Mouse (Mus musculus): ENCODE results near the gene Dnm1. TPM values are rescaled to one million over a fixed set of nuclear protein-coding genes. Genes with fewer than 3 reads are reported as not detected.

The Dnm1 gene
- polyA plus RNA-seq (2015; fragmentation: Nextera tagmentation; extraction: Ambion mirVana): 0.25 and 0.52 TPM in 2 replicates

DNA sequence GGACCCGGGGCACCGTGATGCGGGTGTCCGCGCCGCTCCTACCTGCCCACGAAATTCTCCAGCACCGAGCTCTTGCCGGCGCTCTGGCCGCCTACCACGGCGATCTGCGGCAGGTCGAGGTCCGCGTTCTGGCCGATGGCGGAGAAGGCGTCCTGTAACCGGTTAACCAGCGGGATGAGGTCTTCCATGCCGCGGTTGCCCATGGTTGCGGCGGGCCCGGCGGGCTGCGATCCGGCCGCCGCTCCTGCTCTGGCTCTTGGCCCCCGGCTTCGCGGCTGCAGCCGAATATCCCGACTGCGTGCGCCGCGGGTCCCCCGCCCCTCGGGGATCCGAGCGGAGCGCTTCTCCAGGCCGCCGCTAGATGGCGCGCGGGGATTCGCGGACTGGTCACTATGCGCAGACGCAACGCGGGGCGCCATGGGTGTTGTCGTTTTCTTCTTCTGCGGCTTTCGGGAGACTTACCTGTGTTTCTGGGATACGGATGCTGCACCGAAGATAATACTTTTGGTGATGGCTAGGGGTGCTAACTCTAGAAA is at the start of gene Dnm1:
TSS of gene Dnm1 (minus strand) at position 332 of the 536 bp plus-strand sequence.
- Histone ChIP-seq H3K27me3 (ENCODE audit: control insufficient read depth, insufficient read depth, low read depth, low read length) (peaks cover 38% of the 10 kb centered on the region), H3K4me3 (ENCODE audit: low read depth, low read length) (peak within 1 kb of the TSS; percentile 58), H3K4me1 (ENCODE audit: control insufficient read depth, low read depth, low read length) (peaks cover 16% of the 10 kb centered on the region), H3K9me3 (replicated peaks; ENCODE audit: control insufficient read depth, low read length) (no peaks in the 10 kb centered on the region), H3K4me2 (ENCODE audit: low read depth, low read length) (peak within 1 kb of the TSS; percentile 93), H3K9ac (ENCODE audit: low read depth, low read length) (peak within 1 kb of the TSS; percentile 45; the same call in 1 of the 2 replicates), H3K27ac (ENCODE audit: low read length) (no peak within 1 kb of the TSS), H3K36me3 (ENCODE audit: control insufficient read depth, insufficient read depth) (no peaks in the 10 kb centered on the region)
- peak; percentile 67 for ATAC-seq (ENCODE audit: low read depth)
- under 1% methylated on average over 63 of the region's 63 CpGs for WGBS (ENCODE audit: insufficient replicate concordance)

DNA sequence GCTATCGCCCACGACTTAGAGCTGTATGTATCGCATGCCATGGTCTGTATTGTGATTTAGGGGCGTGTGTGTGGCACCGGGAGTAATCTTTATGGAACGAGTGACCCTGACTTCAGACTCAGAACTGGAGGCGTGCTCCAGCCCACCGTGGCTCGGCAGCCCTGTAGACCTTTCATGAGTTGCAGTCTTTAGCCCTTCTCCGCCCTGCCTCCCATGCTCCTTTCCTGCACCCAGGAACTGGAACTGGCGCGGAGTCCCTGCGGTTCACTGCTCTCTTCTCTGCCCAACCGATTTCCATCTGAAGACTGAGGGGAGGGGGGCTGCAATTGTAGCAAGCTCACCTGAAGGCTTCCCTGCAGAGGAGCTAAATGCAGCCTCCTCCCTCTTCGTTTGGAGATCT is 43.6 kb upstream of the Dnm1 start:
- Histone ChIP-seq H3K9ac (ENCODE audit: low read depth, low read length) (peak overlapping the region; percentile 83), H3K4me2 (ENCODE audit: low read depth, low read length) (peak overlapping the region; percentile 94), H3K4me3 (ENCODE audit: low read depth, low read length) (peak overlapping the region; percentile 89), H3K27me3 (ENCODE audit: control insufficient read depth, insufficient read depth, low read depth, low read length) (no peaks in the 10 kb centered on the region), H3K4me1 (ENCODE audit: control insufficient read depth, low read depth, low read length) (peaks cover 22% of the 10 kb centered on the region), H3K27ac (ENCODE audit: low read length) (no peak overlapping the region; the same call in 1 of the 2 replicates), H3K9me3 (replicated peaks; ENCODE audit: control insufficient read depth, low read length) (no peaks in the 10 kb centered on the region), H3K36me3 (ENCODE audit: control insufficient read depth, insufficient read depth) (no peaks in the 10 kb centered on the region; the same call in 1 of the 2 replicates)
- no peak for ATAC-seq (ENCODE audit: low read depth)
- under 1% methylated on average over 15 of the region's 15 CpGs for WGBS (ENCODE audit: insufficient replicate concordance)

DNA sequence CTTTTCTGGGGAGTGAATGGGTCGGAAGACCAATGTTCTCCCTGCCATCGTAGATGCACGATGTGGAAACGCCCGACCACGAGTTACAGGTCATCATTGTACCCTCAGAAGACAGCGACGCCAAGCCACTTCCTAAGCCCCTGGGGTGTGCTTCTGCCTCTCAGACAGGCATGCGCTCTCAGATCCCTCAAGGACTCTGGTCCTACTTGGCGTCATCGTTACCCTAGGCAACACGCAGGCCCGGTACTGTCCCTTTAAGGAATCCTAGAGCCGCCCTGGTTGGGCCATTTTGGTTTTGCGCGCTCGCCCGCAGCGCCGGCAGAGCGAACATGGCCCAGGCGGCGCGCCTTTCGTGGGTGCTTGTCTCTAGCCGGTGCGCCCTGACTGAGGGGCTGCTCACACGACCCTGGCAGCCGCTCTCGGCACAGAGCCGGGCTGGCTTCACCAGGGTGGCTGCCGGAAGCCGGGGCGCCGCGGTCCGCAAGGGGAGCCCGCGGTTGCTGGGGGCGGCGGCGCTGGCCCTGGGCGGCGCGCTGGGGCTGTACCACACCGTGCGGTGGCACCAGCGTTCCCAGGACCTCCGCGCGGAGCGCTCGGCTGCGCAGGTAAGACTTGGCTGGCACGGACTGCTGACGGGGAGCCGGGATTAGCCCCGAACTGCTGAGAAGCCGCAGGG is 42.9 kb upstream of the Dnm1 start:
- Histone ChIP-seq H3K36me3 (ENCODE audit: control insufficient read depth, insufficient read depth) (no peaks in the 10 kb centered on the region), H3K9ac (ENCODE audit: low read depth, low read length) (peak overlapping the region; percentile 83), H3K4me3 (ENCODE audit: low read depth, low read length) (peak overlapping the region; percentile 89), H3K4me2 (ENCODE audit: low read depth, low read length) (peak overlapping the region; percentile 94), H3K4me1 (ENCODE audit: control insufficient read depth, low read depth, low read length) (peaks cover 22% of the 10 kb centered on the region), H3K27ac (ENCODE audit: low read length) (peak overlapping the region; percentile 80), H3K27me3 (ENCODE audit: control insufficient read depth, insufficient read depth, low read depth, low read length) (no peaks in the 10 kb centered on the region), H3K9me3 (replicated peaks; ENCODE audit: control insufficient read depth, low read length) (no peaks in the 10 kb centered on the region)
- peak; percentile 82 for ATAC-seq (ENCODE audit: low read depth)
- WGBS (ENCODE audit: insufficient replicate concordance): under 1% methylated on average over 59 of the region's 59 CpGs

DNA sequence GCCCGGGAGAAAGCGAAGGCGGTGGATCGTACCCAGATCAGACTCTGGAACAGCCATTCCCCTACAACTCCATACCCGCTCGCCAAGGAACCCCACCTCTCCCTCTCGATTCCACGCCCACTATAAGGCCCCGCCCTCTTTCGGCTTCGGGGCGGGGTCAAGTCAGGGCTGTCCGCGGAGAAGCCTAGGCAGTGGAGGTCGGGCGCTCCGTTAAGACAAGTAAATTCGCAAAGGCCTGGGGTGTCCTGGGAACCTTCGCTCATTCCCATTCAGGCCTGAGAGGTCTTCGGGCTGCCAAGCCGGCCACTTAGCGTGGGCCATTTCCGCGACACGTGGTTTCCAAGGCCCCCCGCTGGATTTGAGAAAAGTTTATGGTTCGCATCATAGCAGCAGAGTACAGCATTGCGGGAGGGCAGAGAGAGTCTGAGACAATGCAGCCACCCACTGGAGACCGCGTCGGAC is 42.4 kb upstream of the Dnm1 start, which contains the start of gene Ptges2:
TSS of gene Ptges2 (plus strand) at position 413 of the 462 bp plus-strand sequence.
- H3K9ac ChIP-seq (ENCODE audit: low read depth, low read length): peak within 1 kb of the TSS; percentile 83
- peak; percentile 88 for ATAC-seq (ENCODE audit: low read depth)
- H3K27ac ChIP-seq (ENCODE audit: low read length): peak within 1 kb of the TSS; percentile 80
- peaks cover 22% of the 10 kb centered on the region for H3K4me1 ChIP-seq (ENCODE audit: control insufficient read depth, low read depth, low read length)
- WGBS (ENCODE audit: insufficient replicate concordance): under 1% methylated on average over 31 of the region's 31 CpGs
- H3K27me3 ChIP-seq (ENCODE audit: control insufficient read depth, insufficient read depth, low read depth, low read length): no peaks in the 10 kb centered on the region
- H3K36me3 ChIP-seq (ENCODE audit: control insufficient read depth, insufficient read depth): no peaks in the 10 kb centered on the region
- H3K4me2 ChIP-seq (ENCODE audit: low read depth, low read length): peak within 1 kb of the TSS; percentile 94
- no peaks in the 10 kb centered on the region for H3K9me3 ChIP-seq (replicated peaks; ENCODE audit: control insufficient read depth, low read length)
- peak within 1 kb of the TSS; percentile 89 for H3K4me3 ChIP-seq (ENCODE audit: low read depth, low read length)

DNA sequence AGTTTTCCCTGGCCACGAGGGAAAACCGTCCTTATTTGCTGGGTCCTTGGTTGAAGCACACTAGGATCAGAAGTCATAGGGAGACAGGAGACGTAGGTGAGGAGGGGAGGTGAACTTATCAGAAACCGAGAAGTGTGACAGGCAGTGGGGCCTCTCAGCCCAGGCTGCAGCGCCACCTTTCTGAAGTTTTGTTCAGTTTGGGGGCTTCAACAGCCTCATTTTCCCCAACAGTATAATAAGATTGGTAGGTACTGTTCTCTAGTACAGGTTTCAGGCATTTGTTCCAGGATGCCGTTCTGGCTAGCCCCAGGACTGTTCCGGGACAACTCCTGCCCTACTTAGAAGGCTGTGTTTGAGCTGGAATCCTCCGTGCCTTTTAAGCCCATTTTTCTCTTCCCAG is 41.8 kb upstream of the Dnm1 start:
- Histone ChIP-seq H3K9ac (ENCODE audit: low read depth, low read length) (peak overlapping the region; percentile 83), H3K9me3 (replicated peaks; ENCODE audit: control insufficient read depth, low read length) (no peaks in the 10 kb centered on the region), H3K36me3 (ENCODE audit: control insufficient read depth, insufficient read depth) (no peaks in the 10 kb centered on the region), H3K27ac (ENCODE audit: low read length) (peak overlapping the region; percentile 80), H3K4me2 (ENCODE audit: low read depth, low read length) (peak overlapping the region; percentile 94), H3K27me3 (ENCODE audit: control insufficient read depth, insufficient read depth, low read depth, low read length) (no peaks in the 10 kb centered on the region), H3K4me3 (ENCODE audit: low read depth, low read length) (peak overlapping the region; percentile 89), H3K4me1 (ENCODE audit: control insufficient read depth, low read depth, low read length) (peaks cover 20% of the 10 kb centered on the region)
- 2% methylated on average over 8 of the region's 8 CpGs for WGBS (ENCODE audit: insufficient replicate concordance)
- ATAC-seq (ENCODE audit: low read depth): 0 out of 2 replicates have a peak, but pooled peaks have one; percentile 14

DNA sequence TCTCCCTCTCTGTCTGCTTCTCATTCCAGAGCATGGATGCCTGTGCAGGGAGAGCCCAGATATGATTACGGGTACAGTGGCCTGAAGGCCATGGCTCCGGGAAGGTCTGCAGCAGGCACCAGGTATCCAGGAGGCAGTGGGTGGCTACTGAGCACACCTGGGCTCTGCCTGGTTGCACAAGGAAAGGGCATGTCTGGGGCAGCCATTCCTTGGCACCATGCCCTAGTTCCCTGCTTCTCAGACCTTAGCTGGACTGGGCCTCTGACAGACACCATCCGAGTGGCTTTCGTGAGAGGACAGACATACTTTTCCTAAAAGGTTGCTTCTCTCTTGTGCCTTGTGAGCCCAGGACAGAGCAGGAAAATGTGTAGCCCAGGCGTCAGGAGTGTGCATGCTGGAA is 38.9 kb upstream of the Dnm1 start:
- no peak for ATAC-seq (ENCODE audit: low read depth)
- H3K4me1 ChIP-seq (ENCODE audit: control insufficient read depth, low read depth, low read length): peaks cover 14% of the 10 kb centered on the region
- no peak overlapping the region for H3K4me3 ChIP-seq (ENCODE audit: low read depth, low read length)
- H3K4me2 ChIP-seq (ENCODE audit: low read depth, low read length): no peak overlapping the region
- H3K27me3 ChIP-seq (ENCODE audit: control insufficient read depth, insufficient read depth, low read depth, low read length): no peaks in the 10 kb centered on the region
- H3K9ac ChIP-seq (ENCODE audit: low read depth, low read length): no peak overlapping the region
- H3K27ac ChIP-seq (ENCODE audit: low read length): no peak overlapping the region
- H3K9me3 ChIP-seq (replicated peaks; ENCODE audit: control insufficient read depth, low read length): no peaks in the 10 kb centered on the region
- no peaks in the 10 kb centered on the region for H3K36me3 ChIP-seq (ENCODE audit: control insufficient read depth, insufficient read depth)
- 65% methylated on average over 5 of the region's 5 CpGs for WGBS (ENCODE audit: insufficient replicate concordance)

DNA sequence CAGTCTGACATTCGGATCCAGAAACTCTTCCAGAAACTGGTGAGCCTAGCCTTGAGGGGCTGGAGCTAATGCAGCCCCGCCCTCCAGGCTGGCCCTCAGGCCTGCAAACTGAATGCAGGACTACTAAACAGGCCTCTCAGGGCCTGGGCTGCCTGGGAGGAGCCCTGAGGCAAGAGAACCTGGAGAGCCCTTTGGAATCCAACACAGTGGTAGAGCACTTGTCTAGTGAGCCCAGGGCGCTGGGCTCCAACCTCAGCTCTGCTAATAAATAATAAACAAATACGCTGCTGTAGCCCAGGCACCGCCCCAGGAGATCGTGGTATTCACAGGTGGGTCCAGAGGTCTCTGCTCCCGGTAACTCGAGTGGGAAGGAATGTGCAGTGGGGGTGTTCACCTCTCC is 37.7 kb upstream of the Dnm1 start:
- Histone ChIP-seq H3K27me3 (ENCODE audit: control insufficient read depth, insufficient read depth, low read depth, low read length) (no peaks in the 10 kb centered on the region), H3K9me3 (replicated peaks; ENCODE audit: control insufficient read depth, low read length) (no peaks in the 10 kb centered on the region), H3K9ac (ENCODE audit: low read depth, low read length) (no peak overlapping the region), H3K4me3 (ENCODE audit: low read depth, low read length) (no peak overlapping the region), H3K36me3 (ENCODE audit: control insufficient read depth, insufficient read depth) (no peaks in the 10 kb centered on the region), H3K4me2 (ENCODE audit: low read depth, low read length) (no peak overlapping the region), H3K27ac (ENCODE audit: low read length) (no peak overlapping the region), H3K4me1 (ENCODE audit: control insufficient read depth, low read depth, low read length) (peaks cover 7% of the 10 kb centered on the region)
- no peak for ATAC-seq (ENCODE audit: low read depth)
- WGBS (ENCODE audit: insufficient replicate concordance): 67% methylated on average over 8 of the region's 8 CpGs

DNA sequence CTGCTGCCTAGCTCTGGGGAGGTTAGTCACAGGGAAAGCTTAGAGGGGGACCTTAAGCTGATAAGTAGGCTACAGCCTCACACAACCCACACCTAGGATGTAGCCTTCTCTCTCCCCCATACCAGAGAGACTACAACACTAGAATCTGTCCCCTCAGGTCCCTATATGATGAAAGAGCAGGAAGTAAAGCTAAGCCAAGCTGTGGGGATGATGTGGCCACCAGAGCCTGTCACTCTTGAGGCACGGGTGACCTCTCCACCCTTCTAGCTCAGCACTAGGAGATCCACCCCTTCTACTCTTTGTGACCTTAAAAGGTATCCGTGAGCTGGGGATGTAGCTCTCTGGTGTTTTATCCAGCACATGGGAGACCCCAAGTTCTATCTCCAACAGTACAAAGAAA is 36.0 kb upstream of the Dnm1 start:
- no peaks in the 10 kb centered on the region for H3K9me3 ChIP-seq (replicated peaks; ENCODE audit: control insufficient read depth, low read length)
- WGBS (ENCODE audit: insufficient replicate concordance): 36% methylated on average over 2 of the region's 2 CpGs
- no peak for ATAC-seq (ENCODE audit: low read depth)
- H3K9ac ChIP-seq (ENCODE audit: low read depth, low read length): no peak overlapping the region
- H3K36me3 ChIP-seq (ENCODE audit: control insufficient read depth, insufficient read depth): no peaks in the 10 kb centered on the region
- no peaks in the 10 kb centered on the region for H3K27me3 ChIP-seq (ENCODE audit: control insufficient read depth, insufficient read depth, low read depth, low read length)
- no peak overlapping the region for H3K27ac ChIP-seq (ENCODE audit: low read length)
- H3K4me1 ChIP-seq (ENCODE audit: control insufficient read depth, low read depth, low read length): no peaks in the 10 kb centered on the region; the same call in none of the 2 replicates
- H3K4me3 ChIP-seq (ENCODE audit: low read depth, low read length): no peak overlapping the region
- no peak overlapping the region for H3K4me2 ChIP-seq (ENCODE audit: low read depth, low read length)

Data from liver, embryonic 16.5 days (tissue).